Mouse (Mus musculus) CH12.LX (cell line): ENCODE measurements at regions not wholly inside any gene's neighbourhood (a gene's known extent, or its start where the extent isn't known, plus 50 kb on each side); places are given as distances from the start of the nearest gene placed in this dataset.

Experiments used
- DNase-seq: peaks from one replicate; pipeline ENCODE4 v3.0.0-alpha.2; 2013; ENCODE audit errors: extremely low read depth
- H3K27ac ChIP-seq: 2 replicates; pipeline ENCODE4 v1.5.1; 2012; ENCODE audit warnings: low read depth, mild to moderate bottlenecking, control low read depth, moderate library complexity; ENCODE audit not compliant: insufficient read depth
- H3K27me3 ChIP-seq: replicated peaks from 2 replicates; pipeline ENCODE3; 2012; ENCODE audit warnings: inconsistent platforms
- H3K36me3 ChIP-seq, 2 experiments: replicated peaks in 1 of 2; 2 replicates each; pipeline versions ENCODE3 to v1.6.1; 2012; ENCODE audit warnings: inconsistent platforms in 1 of 2, low read length in 1 of 2, mild to moderate bottlenecking in 1 of 2, mixed read lengths in 1 of 2, moderate library complexity in 1 of 2; ENCODE audit not compliant: control insufficient read depth in 1 of 2, insufficient read depth in 1 of 2
- H3K4me1 ChIP-seq, 2 experiments: 2 replicates each; pipeline ENCODE4 v1.6.1; 2012; ENCODE audit warnings: inconsistent platforms in 1 of 2, moderate library complexity in 1 of 2; ENCODE audit not compliant: insufficient read depth in 2 of 2, control insufficient read depth in 1 of 2
- H3K4me2 ChIP-seq: 2 replicates; pipeline ENCODE4 v1.6.1; 2012; ENCODE audit warnings: low read depth, mild to moderate bottlenecking, control low read depth; ENCODE audit not compliant: poor library complexity, insufficient read depth, severe bottlenecking
- H3K4me3 ChIP-seq, 3 experiments: fragments of 150-350 bp in 1 of 3; sonication (generic) in 1 of 3; replicated peaks in 1 of 3; 2 replicates each; pipeline versions ENCODE3 to v1.5.1; 2011 to 2012; ENCODE audit warnings: low read depth in 2 of 3, low read length in 2 of 3, mild to moderate bottlenecking in 2 of 3, moderate library complexity in 2 of 3, control low read depth in 1 of 3, improper control_type of control experiment in 1 of 3, inconsistent platforms in 1 of 3, mixed read lengths in 1 of 3; ENCODE audit not compliant: poor library complexity in 1 of 3
- H3K79me2 ChIP-seq: replicated peaks from 2 replicates; pipeline ENCODE4 v1.6.1; 2012; ENCODE audit warnings: mild to moderate bottlenecking, moderate library complexity; ENCODE audit not compliant: control insufficient read depth, poor library complexity, insufficient read depth, severe bottlenecking; ENCODE audit errors: extremely low read depth
- H3K9ac ChIP-seq: 2 replicates; pipeline ENCODE4 v1.6.1; 2012; ENCODE audit warnings: low read depth, mild to moderate bottlenecking, control low read depth, moderate library complexity; ENCODE audit not compliant: insufficient read depth
- H3K9me3 ChIP-seq: replicated peaks from 2 replicates; pipeline ENCODE3; 2012; ENCODE audit warnings: low read length, inconsistent platforms, mixed read lengths
- E2F4 ChIP-seq: IDR thresholded peaks from 2 replicates; pipeline ENCODE4 v1.6.1; 2011; ENCODE audit warnings: low read depth, low read length, improper control_type of control experiment; ENCODE audit not compliant: insufficient replicate concordance
- ETS1 ChIP-seq: conservative IDR thresholded peaks from 2 replicates; pipeline ENCODE4 v1.6.1; 2012; ENCODE audit warnings: low read depth, mild to moderate bottlenecking, inconsistent platforms, low read length, improper control_type of control experiment, moderate library complexity
- GABPA ChIP-seq: IDR thresholded peaks from 2 replicates; pipeline ENCODE4 v1.6.1; 2012; ENCODE audit warnings: low read depth, low read length, improper control_type of control experiment, inconsistent platforms; ENCODE audit not compliant: insufficient replicate concordance
- JUN ChIP-seq: IDR thresholded peaks from 2 replicates; pipeline ENCODE4 v1.6.1; 2011; ENCODE audit warnings: low read depth, mild to moderate bottlenecking, low read length, improper control_type of control experiment, moderate library complexity; ENCODE audit not compliant: insufficient read depth
- MAX ChIP-seq: IDR thresholded peaks from 2 replicates; pipeline ENCODE4 v1.6.1; 2011; ENCODE audit warnings: low read length, improper control_type of control experiment
- MAZ ChIP-seq: IDR thresholded peaks from 2 replicates; pipeline ENCODE4 v1.6.1; 2012; ENCODE audit warnings: low read depth, mild to moderate bottlenecking, inconsistent platforms, low read length, improper control_type of control experiment, moderate library complexity
- MEF2A ChIP-seq: IDR thresholded peaks from 2 replicates; pipeline ENCODE4 v1.6.1; 2014; ENCODE audit warnings: low read depth, mild to moderate bottlenecking, inconsistent platforms, low read length, improper control_type of control experiment, borderline replicate concordance
- MYC ChIP-seq: IDR thresholded peaks from 2 replicates; pipeline ENCODE4 v1.6.1; 2011; ENCODE audit warnings: low read depth, mild to moderate bottlenecking, improper control_type of control experiment, low read length
- POLR2A ChIP-seq: IDR thresholded peaks from 2 replicates; pipeline ENCODE4 v1.6.1; 2011; ENCODE audit warnings: low read depth, mild to moderate bottlenecking, improper control_type of control experiment, low read length
- POLR2AphosphoS2 ChIP-seq: IDR thresholded peaks from 2 replicates; pipeline ENCODE4 v1.6.1; 2011; ENCODE audit warnings: low read depth, low read length, improper control_type of control experiment
- RAD21 ChIP-seq: IDR thresholded peaks from 2 replicates; pipeline ENCODE4 v1.6.1; 2011; ENCODE audit warnings: low read depth, mild to moderate bottlenecking, low read length, improper control_type of control experiment, moderate library complexity
- RCOR1 ChIP-seq: conservative IDR thresholded peaks from 2 replicates; pipeline ENCODE4 v1.6.1; 2012; ENCODE audit warnings: low read depth, mild to moderate bottlenecking, inconsistent platforms, low read length, improper control_type of control experiment
- SIN3A ChIP-seq: IDR thresholded peaks from 2 replicates; pipeline ENCODE4 v1.6.1; 2012; ENCODE audit warnings: low read length, improper control_type of control experiment, inconsistent platforms
- SMC3 ChIP-seq: IDR thresholded peaks from 2 replicates; pipeline ENCODE4 v1.6.1; 2011; ENCODE audit warnings: low read depth, low read length, improper control_type of control experiment
- USF1 ChIP-seq: IDR thresholded peaks from 2 replicates; pipeline ENCODE4 v1.6.1; 2014; ENCODE audit warnings: low read depth, mild to moderate bottlenecking, inconsistent platforms, low read length, improper control_type of control experiment
- dilution Hi-C: fragments of 300-500 bp; cut with MboI; formaldehyde crosslinking; loops from 2 replicates; pipeline ENCODE4 v1.14.3; 2020; ENCODE audit warnings: low sequenced_read_pairs; ENCODE audit not compliant: extremely low pct_unique_long_range_greater_than_20kb, extremely low pct_ligation_motif_present
- in situ Hi-C: fragments of 300-500 bp; cut with MboI; formaldehyde crosslinking; loops from 3 replicates; pipeline ENCODE4 v1.14.3; 2019; ENCODE audit warnings: low sequenced_read_pairs, low pct_ligation_motif_present, low pct_unique_long_range_greater_than_20kb, mixed read lengths

- in situ Hi-C loops (no loop called here), dilution Hi-C loops (no loop called here)
These were observed 73.8 kb upstream of the Bach2 start for GRCm38 (mm10) chr4:32164736-32165241.

GRCm38 (mm10) chr4:32165918-32166528 is 72.6 kb upstream of the Bach2 start:
- in situ Hi-C loops, result no loop called here
- H3K4me2 ChIP-seq, result no peak overlapping the region
- no peak overlapping the region for H3K27ac ChIP-seq
- H3K4me1 ChIP-seq, result peaks cover 4 to 56% of the 10 kb centered on the region in 2 experiments; a peak in 3 of 4 replicates
- TF ChIP-seq JUN (no peak), MEF2A (no peak), E2F4 (no peak), SMC3 (no peak), POLR2AphosphoS2 (no peak), RCOR1 (no peak), MYC (no peak), RAD21 (no peak), SIN3A (no peak), MAX (no peak), POLR2A (no peak)
- no peak overlapping the region for H3K4me3 ChIP-seq
- H3K27me3 ChIP-seq, result no peaks in the 10 kb centered on the region
- H3K36me3 ChIP-seq, result no peaks in the 10 kb centered on the region
- no peaks in the 10 kb centered on the region for H3K9me3 ChIP-seq
- dilution Hi-C loops, result no loop called here
- no peaks in the 10 kb centered on the region for H3K79me2 ChIP-seq
- no peak for DNase-seq
- no peak overlapping the region for H3K9ac ChIP-seq

More at GRCm38 (mm10) chr4:32164736-32165241, 73.8 kb upstream of the Bach2 start:
- Histone ChIP-seq H3K36me3 (no peaks in the 10 kb centered on the region), H3K27ac (no peak overlapping the region), H3K9me3 (no peaks in the 10 kb centered on the region), H3K4me1 (peaks cover 0 to 52% of the 10 kb centered on the region in 2 experiments; a peak in 2 of 4 replicates), H3K27me3 (no peaks in the 10 kb centered on the region), H3K4me3 (no peak overlapping the region), H3K79me2 (no peaks in the 10 kb centered on the region), H3K9ac (no peak overlapping the region), H3K4me2 (no peak overlapping the region)
- DNase-seq, result no peak
- TF ChIP-seq RCOR1, result no peak

GRCm38 (mm10) chr4:32167151-32167550 is 71.5 kb upstream of the Bach2 start:
- Histone ChIP-seq H3K9me3 (no peaks in the 10 kb centered on the region), H3K27me3 (no peaks in the 10 kb centered on the region), H3K4me2 (no peak overlapping the region), H3K4me1 (peaks cover 4 to 46% of the 10 kb centered on the region in 2 experiments; a peak in 3 of 4 replicates), H3K79me2 (no peaks in the 10 kb centered on the region), H3K27ac (no peak overlapping the region), H3K4me3 (no peak overlapping the region), H3K9ac (no peak overlapping the region), H3K36me3 (no peaks in the 10 kb centered on the region)
- no peak for DNase-seq
- TF ChIP-seq SMC3 (no peak), MEF2A (no peak), POLR2A (no peak), MAX (no peak), RCOR1 (no peak), ETS1 (no peak), JUN (no peak), MAZ (no peak), RAD21 (no peak), USF1 (no peak), GABPA (no peak)
- in situ Hi-C loops, result no loop called here
- dilution Hi-C loops, result no loop called here
